Mouse (Mus musculus) embryonic facial prominence, embryonic 13.5 days (tissue): ENCODE data around the gene Pdcd4. TPM values are rescaled to one million over a fixed set of nuclear protein-coding genes. Genes with fewer than 3 reads are reported as not detected.

Source experiments
- ATAC-seq: fragments of 200-750 bp; cut with Nextera tagmentation; 2 replicates; pipeline ENCODE4 v1.8.0; 2017; ENCODE audit warnings: low read depth; ENCODE audit not compliant: insufficient number of reproducible peaks, insufficient read depth, low FRiP score, low TSS enrichment
- H3K27ac ChIP-seq: fragments of 300-500 bp; sonication (generic); 2 replicates; pipeline ENCODE4 v1.5.1; 2015; ENCODE audit warnings: moderate library complexity, mild to moderate bottlenecking, inconsistent platforms
- H3K27me3 ChIP-seq: fragments of 300-500 bp; sonication (generic); 2 replicates; pipeline ENCODE4 v1.6.1; 2015; ENCODE audit warnings: mild to moderate bottlenecking, inconsistent platforms
- H3K36me3 ChIP-seq: fragments of 300-500 bp; sonication (generic); 2 replicates; pipeline ENCODE4 v1.6.1; 2015; ENCODE audit warnings: mild to moderate bottlenecking, inconsistent platforms
- H3K4me1 ChIP-seq: fragments of 300-500 bp; sonication (generic); 2 replicates; pipeline ENCODE4 v1.6.1; 2015; ENCODE audit warnings: inconsistent platforms
- H3K4me2 ChIP-seq: fragments of 300-500 bp; sonication (generic); 2 replicates; pipeline ENCODE4 v1.6.1; 2015; ENCODE audit warnings: moderate library complexity, mild to moderate bottlenecking, inconsistent platforms
- H3K4me3 ChIP-seq: fragments of 300-500 bp; sonication (generic); 2 replicates; pipeline ENCODE4 v1.5.1; 2015; ENCODE audit warnings: mild to moderate bottlenecking, inconsistent platforms
- H3K9ac ChIP-seq: fragments of 300-500 bp; sonication (generic); 2 replicates; pipeline ENCODE4 v1.6.1; 2015; ENCODE audit warnings: mild to moderate bottlenecking, inconsistent platforms
- H3K9me3 ChIP-seq: fragments of 300-500 bp; sonication (generic); 2 replicates; pipeline ENCODE4 v1.6.1; 2016; ENCODE audit warnings: inconsistent platforms
- WGBS: fragments of 180-500 bp; shearing (Covaris S2); methylation state at CpG from one replicate; pipeline ENCODE4 v1.1.7; 2015; ENCODE audit warnings: mixed read lengths; 5-methylcytosine and 5-hydroxymethylcytosine counted together
- polyA plus RNA-seq: library from polyadenylated mRNA; unstranded; fragments of >200 nt; fragmentation: Nextera tagmentation; extraction: Ambion mirVana; gene quantifications from 2 replicates; pipeline ENCODE4 v1.2.1, GENCODE M21; 2015

Gene Pdcd4
- polyA plus RNA-seq, 1 experiment from 2014 or later: 130 TPM

DNA sequence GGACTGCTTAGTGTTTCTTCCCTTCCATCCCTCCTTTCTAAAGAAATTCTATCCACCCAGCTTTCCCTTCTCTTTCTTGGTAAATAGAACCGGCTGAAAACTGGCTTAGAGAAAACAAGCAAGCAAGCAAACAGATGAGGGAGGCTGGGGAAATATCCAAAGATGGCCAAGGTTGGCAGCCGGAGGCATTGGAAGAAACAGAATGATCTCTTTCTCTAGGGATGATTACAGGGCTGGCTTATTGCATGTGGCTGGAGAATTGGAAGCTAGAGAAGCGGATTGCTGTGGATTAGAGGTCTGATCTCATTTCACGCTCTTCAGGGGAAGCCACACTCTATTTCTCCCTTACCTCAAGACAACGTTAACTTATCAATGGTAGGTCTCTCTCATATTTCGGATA lies 16.8 kb upstream of the Pdcd4 start:
- Histone ChIP-seq H3K4me2 (no peak overlapping the region), H3K27me3 (no peaks in the 10 kb centered on the region), H3K9ac (no peak overlapping the region), H3K4me3 (no peak overlapping the region), H3K36me3 (no peaks in the 10 kb centered on the region), H3K27ac (peak overlapping the region; percentile 81), H3K4me1 (peaks cover 29% of the 10 kb centered on the region), H3K9me3 (no peaks in the 10 kb centered on the region)
- 45% methylated on average over 6 of the region's 6 CpGs for WGBS
- no peak for ATAC-seq

DNA sequence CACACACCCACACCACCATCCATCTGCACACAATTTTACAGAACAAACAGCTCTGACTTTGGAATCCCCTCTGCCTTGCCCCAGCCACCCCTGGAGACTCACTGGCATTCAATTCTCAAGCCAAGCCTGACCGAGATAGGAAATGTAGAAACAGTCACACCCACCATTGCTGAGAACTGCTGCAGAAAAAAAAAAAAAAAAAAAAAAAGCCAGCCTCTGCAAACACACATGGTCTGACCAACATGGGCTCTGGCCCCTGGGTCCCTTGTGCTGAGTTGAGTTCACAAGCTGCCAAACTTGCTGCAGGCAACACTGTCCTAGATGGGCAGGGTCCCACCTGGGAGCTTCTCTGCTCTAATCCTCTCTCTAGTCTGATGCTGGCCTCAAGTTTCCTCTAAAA lies 14.3 kb upstream of the Pdcd4 start:
- Histone ChIP-seq H3K9ac (no peak overlapping the region), H3K4me3 (no peak overlapping the region), H3K4me1 (peaks cover 32% of the 10 kb centered on the region), H3K36me3 (no peaks in the 10 kb centered on the region), H3K27me3 (no peaks in the 10 kb centered on the region), H3K4me2 (no peak overlapping the region), H3K27ac (peak overlapping the region; percentile 57; the same call in 1 of the 2 replicates), H3K9me3 (no peaks in the 10 kb centered on the region)
- ATAC-seq: no peak
- WGBS: 41% methylated on average over 1 of the region's 1 CpGs

- H3K9me3 ChIP-seq: no peaks in the 10 kb centered on the region
- no peak overlapping the region for H3K9ac ChIP-seq
- H3K36me3 ChIP-seq: no peaks in the 10 kb centered on the region
- no peak for ATAC-seq
- no peak overlapping the region for H3K4me2 ChIP-seq
- no peak overlapping the region for H3K4me3 ChIP-seq
- peaks cover 22% of the 10 kb centered on the region for H3K4me1 ChIP-seq
- no peak overlapping the region for H3K27ac ChIP-seq
- WGBS: 77% methylated on average over 1 of the region's 1 CpGs
- H3K27me3 ChIP-seq: no peaks in the 10 kb centered on the region
Measured at GRCm38 (mm10) chr19:53880460-53880859, 11.6 kb upstream of the Pdcd4 start.

DNA sequence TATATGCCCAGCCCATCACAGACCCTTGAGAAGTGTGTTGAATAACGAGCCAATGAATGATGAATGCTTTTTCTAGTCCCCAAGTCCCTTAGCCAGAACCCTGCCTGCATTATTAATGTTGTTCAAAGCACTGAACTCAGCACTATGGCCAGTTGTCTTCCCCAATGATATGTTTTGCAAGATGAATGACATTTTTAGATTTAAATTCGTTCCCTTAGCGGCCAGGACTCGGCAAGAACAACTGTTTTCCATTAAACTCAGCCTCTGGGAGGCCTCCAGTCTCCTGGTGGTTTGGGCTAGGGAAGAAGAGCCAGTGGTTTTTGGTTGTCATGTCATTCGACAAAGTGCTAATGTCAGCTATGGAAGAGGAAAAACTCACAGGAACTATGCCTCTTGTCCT lies 10.2 kb upstream of the Pdcd4 start:
- Histone ChIP-seq H3K9me3 (no peaks in the 10 kb centered on the region), H3K4me1 (peaks cover 9% of the 10 kb centered on the region), H3K9ac (no peak overlapping the region), H3K4me3 (no peak overlapping the region), H3K27ac (peak overlapping the region; percentile 65), H3K27me3 (no peaks in the 10 kb centered on the region), H3K4me2 (no peak overlapping the region), H3K36me3 (no peaks in the 10 kb centered on the region)
- 35% methylated on average over 5 of the region's 5 CpGs for WGBS
- no peak for ATAC-seq

- Histone ChIP-seq H3K4me2 (no peak overlapping the region), H3K27me3 (no peaks in the 10 kb centered on the region), H3K9me3 (no peaks in the 10 kb centered on the region), H3K4me3 (no peak overlapping the region), H3K27ac (no peak overlapping the region), H3K9ac (no peak overlapping the region), H3K4me1 (peaks cover 3% of the 10 kb centered on the region; the same call in 1 of the 2 replicates), H3K36me3 (no peaks in the 10 kb centered on the region)
- no peak for ATAC-seq
- 43% methylated on average over 10 of the region's 10 CpGs for whole genome bisulfite sequencing
Measured at GRCm38 (mm10) chr19:53885450-53885849, 6.6 kb upstream of the Pdcd4 start.

GRCm38 (mm10) chr19:53886576-53887370 lies 5.3 kb upstream of the Pdcd4 start:
- peaks cover 8% of the 10 kb centered on the region for H3K4me1 ChIP-seq
- no peak overlapping the region for H3K4me3 ChIP-seq
- no peak overlapping the region for H3K27ac ChIP-seq
- H3K9me3 ChIP-seq: no peaks in the 10 kb centered on the region
- no peak overlapping the region for H3K9ac ChIP-seq
- no peaks in the 10 kb centered on the region for H3K27me3 ChIP-seq
- 90% methylated on average over 10 of the region's 10 CpGs for WGBS
- H3K36me3 ChIP-seq: no peaks in the 10 kb centered on the region
- no peak overlapping the region for H3K4me2 ChIP-seq
- no peak for ATAC-seq

GRCm38 (mm10) chr19:53887822-53888221 lies 4.2 kb upstream of the Pdcd4 start:
- no peak overlapping the region for H3K4me2 ChIP-seq
- H3K9me3 ChIP-seq: no peaks in the 10 kb centered on the region
- no peak overlapping the region for H3K27ac ChIP-seq
- no peak overlapping the region for H3K9ac ChIP-seq
- no peak for ATAC-seq
- peaks cover 18% of the 10 kb centered on the region for H3K4me1 ChIP-seq
- WGBS: 85% methylated on average over 3 of the region's 3 CpGs
- H3K36me3 ChIP-seq: no peaks in the 10 kb centered on the region
- no peaks in the 10 kb centered on the region for H3K27me3 ChIP-seq
- H3K4me3 ChIP-seq: no peak overlapping the region

DNA sequence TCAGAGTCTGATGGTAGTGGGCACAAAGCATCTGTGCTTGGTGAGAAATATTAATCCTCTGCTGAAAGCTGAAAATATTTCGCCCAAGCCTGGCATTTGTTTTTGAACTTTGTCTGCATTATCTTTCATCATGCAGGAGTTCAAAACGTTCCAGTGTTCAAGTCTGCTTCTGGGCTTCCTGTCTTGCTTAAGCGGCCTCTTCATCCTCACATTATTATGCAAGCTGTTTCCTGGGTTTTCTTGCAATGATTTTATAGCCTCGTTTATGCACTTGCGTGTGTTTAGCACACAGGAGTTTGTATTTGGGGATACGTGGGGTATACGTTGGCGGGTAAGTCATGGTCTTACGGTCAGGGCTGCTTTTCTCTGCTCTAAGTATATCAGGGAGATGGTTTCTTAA lies 3.7 kb upstream of the Pdcd4 start:
- no peak overlapping the region for H3K4me3 ChIP-seq
- no peak overlapping the region for H3K4me2 ChIP-seq
- H3K9ac ChIP-seq: no peak overlapping the region
- H3K36me3 ChIP-seq: no peaks in the 10 kb centered on the region
- H3K9me3 ChIP-seq: no peaks in the 10 kb centered on the region
- no peak overlapping the region for H3K27ac ChIP-seq
- no peaks in the 10 kb centered on the region for H3K27me3 ChIP-seq
- 77% methylated on average over 9 of the region's 9 CpGs for WGBS
- no peak for ATAC-seq
- H3K4me1 ChIP-seq: peaks cover 23% of the 10 kb centered on the region

GRCm38 (mm10) chr19:53889555-53889954 lies 2.5 kb upstream of the Pdcd4 start:
- no peak overlapping the region for H3K27ac ChIP-seq
- no peaks in the 10 kb centered on the region for H3K36me3 ChIP-seq
- no peak overlapping the region for H3K9ac ChIP-seq
- H3K27me3 ChIP-seq: no peaks in the 10 kb centered on the region
- 71% methylated on average over 5 of the region's 5 CpGs for WGBS
- H3K9me3 ChIP-seq: no peaks in the 10 kb centered on the region
- H3K4me3 ChIP-seq: no peak overlapping the region
- ATAC-seq: no peak
- no peak overlapping the region for H3K4me2 ChIP-seq
- peaks cover 36% of the 10 kb centered on the region for H3K4me1 ChIP-seq

GRCm38 (mm10) chr19:53890274-53890673 lies 1.8 kb upstream of the Pdcd4 start:
- Histone ChIP-seq H3K4me2 (no peak overlapping the region), H3K27ac (no peak overlapping the region), H3K27me3 (no peaks in the 10 kb centered on the region), H3K9me3 (no peaks in the 10 kb centered on the region), H3K4me3 (no peak overlapping the region), H3K4me1 (peaks cover 43% of the 10 kb centered on the region), H3K9ac (no peak overlapping the region), H3K36me3 (no peaks in the 10 kb centered on the region)
- 68% methylated on average over 5 of the region's 5 CpGs for WGBS
- ATAC-seq: no peak

DNA sequence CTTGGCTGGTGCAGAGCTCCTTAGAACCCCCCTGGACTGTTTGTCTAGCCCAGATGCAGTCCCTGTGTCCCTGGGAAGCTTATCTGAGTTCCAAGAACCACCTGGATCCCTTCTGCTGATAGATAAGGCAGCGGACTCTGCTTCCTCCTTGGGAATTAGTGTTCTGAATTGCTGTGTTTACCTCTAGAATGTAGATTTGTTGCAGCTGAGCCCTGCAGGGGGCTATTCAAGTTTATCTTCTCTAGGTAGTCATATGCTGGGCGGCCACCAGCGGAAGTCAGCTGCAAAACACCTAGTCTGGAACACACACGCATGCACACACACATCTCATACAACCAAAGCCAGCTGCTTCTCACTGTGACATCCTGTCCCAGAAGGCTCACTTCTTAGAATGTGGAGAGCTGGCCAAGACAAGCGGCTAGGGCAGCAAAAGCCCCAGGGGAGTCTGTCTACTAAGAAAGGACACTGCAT lies 1.2 kb upstream of the Pdcd4 start:
- no peaks in the 10 kb centered on the region for H3K9me3 ChIP-seq
- H3K9ac ChIP-seq: no peak overlapping the region
- H3K27me3 ChIP-seq: no peaks in the 10 kb centered on the region
- no peak for ATAC-seq
- H3K27ac ChIP-seq: 0 out of 2 replicates have a peak overlapping the region, but pooled peaks have one; percentile 89
- no peaks in the 10 kb centered on the region for H3K36me3 ChIP-seq
- no peak overlapping the region for H3K4me3 ChIP-seq
- H3K4me2 ChIP-seq: no peak overlapping the region
- WGBS: 73% methylated on average over 5 of the region's 5 CpGs
- H3K4me1 ChIP-seq: peaks cover 44% of the 10 kb centered on the region

DNA sequence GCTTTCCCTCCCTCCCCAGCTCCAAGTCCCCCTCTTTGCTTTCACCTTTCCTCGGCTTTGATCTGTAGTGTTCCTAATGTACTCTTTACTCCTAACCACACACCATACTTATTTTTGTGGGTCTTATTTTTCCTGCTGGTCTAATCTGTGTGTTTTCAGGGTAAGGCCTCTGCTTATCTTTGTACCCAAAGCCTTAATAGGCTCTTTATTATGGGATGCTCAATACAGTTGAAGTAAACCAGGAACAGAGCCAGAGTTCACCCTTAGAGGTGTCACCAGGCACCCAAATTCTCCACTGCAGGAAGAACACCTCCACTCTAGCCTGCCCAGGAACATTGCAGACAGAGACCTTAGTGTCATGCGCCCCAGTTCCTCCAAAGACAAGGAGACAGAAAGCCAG lies 462 bp upstream of the Pdcd4 start:
- peaks cover 44% of the 10 kb centered on the region for H3K4me1 ChIP-seq
- no peaks in the 10 kb centered on the region for H3K36me3 ChIP-seq
- H3K27me3 ChIP-seq: no peaks in the 10 kb centered on the region
- H3K9me3 ChIP-seq: no peaks in the 10 kb centered on the region
- peak overlapping the region; percentile 89 for H3K27ac ChIP-seq
- WGBS: 87% methylated on average over 2 of the region's 2 CpGs
- no peak overlapping the region for H3K4me3 ChIP-seq
- 0 out of 2 replicates have a peak overlapping the region, but pooled peaks have one; percentile 1 for H3K9ac ChIP-seq
- no peak for ATAC-seq
- no peak overlapping the region for H3K4me2 ChIP-seq
